Mouse (Mus musculus): Measurements from ENCODE around the gene Sp9. TPM values are rescaled to one million over a fixed set of nuclear protein-coding genes. Genes with fewer than 3 reads are reported as not detected.

Sp9 gene
- polyA plus RNA-seq, 1 experiment from 2014 or later, result not detected

- Histone ChIP-seq H3K4me3 (replicated peaks; ENCODE audit: low read depth, low read length) (no peak overlapping the region), H3K4me1 (replicated peaks; ENCODE audit: insufficient read depth, low read length) (peaks cover 26% of the 10 kb centered on the region)
- DNase-seq (ENCODE audit: low spot score), result no peak
Measured at GRCm38 (mm10) chr2:73277709-73278075, 6.0 kb downstream of the Sp9 start.

GRCm38 (mm10) chr2:73278131-73278854 is 6.6 kb downstream of the Sp9 start:
- Histone ChIP-seq H3K27ac (no peak overlapping the region), H3K4me3 (replicated peaks; ENCODE audit: low read depth, low read length) (no peak overlapping the region; the same call in 1 of the 2 replicates), H3K9me3 (replicated peaks; ENCODE audit: low read length) (no peaks in the 10 kb centered on the region), H3K27me3 (ENCODE audit: insufficient read depth, low read length) (peaks cover 47% of the 10 kb centered on the region), H3K9ac (ENCODE audit: low read depth, low read length) (no peak overlapping the region), H3K4me2 (ENCODE audit: low read length) (peak overlapping the region; percentile 28; the same call in 1 of the 2 replicates), H3K36me3 (ENCODE audit: insufficient read depth, low read length) (no peaks in the 10 kb centered on the region), H3K4me1 (replicated peaks; ENCODE audit: insufficient read depth, low read length) (peaks cover 20% of the 10 kb centered on the region)
- DNase-seq (ENCODE audit: low spot score) (peak; percentile 94), ATAC-seq (replicated peaks; ENCODE audit: low FRiP score, low read depth) (peak; percentile 70; the same call in 1 of the 2 replicates)
- TF ChIP-seq CTCF (IDR thresholded peaks at IDR 0.05; ENCODE audit: low read depth), result peak; percentile 94
- 3% methylated on average over 20 of the region's 20 CpGs for WGBS

More at GRCm38 (mm10) chr2:73277709-73278075, 6.0 kb downstream of the Sp9 start:
- Histone ChIP-seq H3K9me3 (replicated peaks; ENCODE audit: low read length) (no peaks in the 10 kb centered on the region), H3K4me2 (ENCODE audit: low read length) (no peak overlapping the region), H3K27ac (no peak overlapping the region), H3K36me3 (ENCODE audit: insufficient read depth, low read length) (no peaks in the 10 kb centered on the region), H3K27me3 (ENCODE audit: insufficient read depth, low read length) (peaks cover 52% of the 10 kb centered on the region), H3K9ac (ENCODE audit: low read depth, low read length) (no peak overlapping the region)
- no peak for TF ChIP-seq CTCF (IDR thresholded peaks at IDR 0.05; ENCODE audit: low read depth)
- no peak for ATAC-seq (replicated peaks; ENCODE audit: low FRiP score, low read depth)
- 4% methylated on average over 18 of the region's 18 CpGs for WGBS

- Histone ChIP-seq H3K4me3 (replicated peaks; ENCODE audit: low read depth, low read length) (no peak overlapping the region; the same call in 1 of the 2 replicates), H3K4me2 (ENCODE audit: low read length) (peak overlapping the region; percentile 28; the same call in 1 of the 2 replicates), H3K27me3 (ENCODE audit: insufficient read depth, low read length) (peaks cover 41% of the 10 kb centered on the region), H3K9ac (ENCODE audit: low read depth, low read length) (no peak overlapping the region), H3K27ac (no peak overlapping the region), H3K4me1 (replicated peaks; ENCODE audit: insufficient read depth, low read length) (peaks cover 14% of the 10 kb centered on the region), H3K36me3 (ENCODE audit: insufficient read depth, low read length) (no peaks in the 10 kb centered on the region), H3K9me3 (replicated peaks; ENCODE audit: low read length) (no peaks in the 10 kb centered on the region)
- ATAC-seq (replicated peaks; ENCODE audit: low FRiP score, low read depth), result no peak; the same call in 1 of the 2 replicates
- 2% methylated on average over 17 of the region's 17 CpGs for WGBS
- DNase-seq (ENCODE audit: low spot score), result no peak
- no peak for TF ChIP-seq CTCF (IDR thresholded peaks at IDR 0.05; ENCODE audit: low read depth)
Measured at GRCm38 (mm10) chr2:73278869-73279268, 7.1 kb downstream of the Sp9 start.

GRCm38 (mm10) chr2:73279271-73280038 is 7.7 kb downstream of the Sp9 start:
- no peaks in the 10 kb centered on the region for H3K36me3 ChIP-seq (ENCODE audit: insufficient read depth, low read length)
- TF ChIP-seq CTCF (IDR thresholded peaks at IDR 0.05; ENCODE audit: low read depth), result no peak
- peaks cover 8% of the 10 kb centered on the region for H3K4me1 ChIP-seq (replicated peaks; ENCODE audit: insufficient read depth, low read length)
- H3K27me3 ChIP-seq (ENCODE audit: insufficient read depth, low read length), result peaks cover 37% of the 10 kb centered on the region
- H3K9me3 ChIP-seq (replicated peaks; ENCODE audit: low read length), result no peaks in the 10 kb centered on the region
- no peak overlapping the region for H3K4me2 ChIP-seq (ENCODE audit: low read length)
- H3K4me3 ChIP-seq (replicated peaks; ENCODE audit: low read depth, low read length), result no peak overlapping the region
- H3K27ac ChIP-seq, result no peak overlapping the region
- 3% methylated on average over 29 of the region's 31 CpGs for WGBS
- ATAC-seq (replicated peaks; ENCODE audit: low FRiP score, low read depth) (no peak), DNase-seq (ENCODE audit: low spot score) (no peak)
- H3K9ac ChIP-seq (ENCODE audit: low read depth, low read length), result no peak overlapping the region

GRCm38 (mm10) chr2:73280356-73281047 is 8.8 kb downstream of the Sp9 start:
- WGBS, result 7% methylated on average over 33 of the region's 33 CpGs
- ATAC-seq (replicated peaks; ENCODE audit: low FRiP score, low read depth) (no peak), DNase-seq (ENCODE audit: low spot score) (no peak)
- no peak overlapping the region for H3K9ac ChIP-seq (ENCODE audit: low read depth, low read length)
- H3K27ac ChIP-seq, result no peak overlapping the region
- peak overlapping the region; percentile 4; the same call in 1 of the 2 replicates for H3K4me2 ChIP-seq (ENCODE audit: low read length)
- H3K4me1 ChIP-seq (replicated peaks; ENCODE audit: insufficient read depth, low read length), result peaks cover 7% of the 10 kb centered on the region
- 0 out of 2 replicates have a peak overlapping the region, but pooled peaks have one; percentile 4 for H3K4me3 ChIP-seq (replicated peaks; ENCODE audit: low read depth, low read length)
- TF ChIP-seq CTCF (IDR thresholded peaks at IDR 0.05; ENCODE audit: low read depth), result no peak
- H3K9me3 ChIP-seq (replicated peaks; ENCODE audit: low read length), result no peaks in the 10 kb centered on the region
- H3K36me3 ChIP-seq (ENCODE audit: insufficient read depth, low read length), result no peaks in the 10 kb centered on the region
- H3K27me3 ChIP-seq (ENCODE audit: insufficient read depth, low read length), result peaks cover 33% of the 10 kb centered on the region

All from kidney, postnatal 0 days (tissue).